Mouse (Mus musculus) thymus, postnatal 14 days (tissue): Measurements from ENCODE around the gene Crebl2.

Experiments used
- DNase-seq: peaks from one replicate; pipeline ENCODE4 v3.0.0; 2021

Crebl2 gene

GRCm38 (mm10) chr6:134876795-134877194, 46.8 kb downstream of the Crebl2 start:
- DNase-seq, result peak; percentile 57

DNA sequence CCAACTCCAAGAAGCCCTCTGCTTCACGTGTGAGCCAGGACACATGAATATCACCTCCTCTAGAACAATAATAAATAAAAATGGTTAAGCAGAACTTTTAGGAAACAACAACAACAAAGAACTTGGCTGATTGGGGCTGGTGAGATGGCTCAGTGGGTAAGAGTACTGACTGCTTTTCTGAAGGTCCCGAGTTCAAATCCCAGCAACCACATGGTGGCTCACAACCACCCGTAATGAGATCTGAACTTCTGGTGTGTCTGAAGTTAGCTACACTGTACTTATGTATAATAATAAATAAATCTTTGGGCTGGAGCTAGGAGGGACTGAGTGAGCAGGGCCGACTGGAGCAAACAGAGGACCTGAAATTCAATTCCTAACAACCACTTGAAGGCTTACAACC, 47.3 kb downstream of the Crebl2 start:
- no peak for DNase-seq

DNA sequence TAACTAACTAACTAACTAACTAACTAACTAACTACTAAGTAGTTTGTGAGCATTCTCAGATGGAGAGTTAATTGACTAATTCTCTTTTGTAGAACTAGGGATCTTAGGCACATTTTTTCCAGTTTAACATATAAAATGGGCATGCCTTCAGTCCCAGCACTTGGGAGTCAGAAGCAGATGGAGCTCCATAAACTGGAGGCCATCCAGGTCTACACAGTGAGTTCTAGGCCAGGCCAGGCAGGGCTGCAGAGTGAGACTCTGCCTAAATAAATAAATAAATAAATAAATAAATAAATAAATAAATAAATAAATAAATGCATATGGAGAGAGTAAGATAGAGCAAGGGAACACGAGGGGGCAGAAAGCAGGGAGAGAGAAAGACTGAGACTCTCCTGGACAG, 47.9 kb downstream of the Crebl2 start:
- DNase-seq, result no peak

DNA sequence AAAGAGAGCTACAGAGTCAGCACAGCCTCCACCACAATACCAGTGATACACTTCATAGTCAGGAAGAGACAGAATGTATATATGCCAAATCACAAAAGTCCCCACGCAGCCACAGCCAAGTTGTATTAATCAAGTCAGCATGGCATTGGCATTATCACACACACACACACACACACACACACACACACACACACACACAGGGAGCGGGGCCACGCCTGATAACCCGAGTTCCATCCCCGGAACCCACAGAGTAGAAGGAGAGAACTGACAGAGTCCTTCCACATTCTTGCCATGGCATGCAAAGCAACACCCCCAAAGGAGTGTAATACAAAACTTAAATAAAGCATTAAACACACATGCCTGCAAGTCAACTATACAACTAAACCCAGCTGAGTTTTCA, 49.6 kb downstream of the Crebl2 start:
- DNase-seq, result no peak

DNA sequence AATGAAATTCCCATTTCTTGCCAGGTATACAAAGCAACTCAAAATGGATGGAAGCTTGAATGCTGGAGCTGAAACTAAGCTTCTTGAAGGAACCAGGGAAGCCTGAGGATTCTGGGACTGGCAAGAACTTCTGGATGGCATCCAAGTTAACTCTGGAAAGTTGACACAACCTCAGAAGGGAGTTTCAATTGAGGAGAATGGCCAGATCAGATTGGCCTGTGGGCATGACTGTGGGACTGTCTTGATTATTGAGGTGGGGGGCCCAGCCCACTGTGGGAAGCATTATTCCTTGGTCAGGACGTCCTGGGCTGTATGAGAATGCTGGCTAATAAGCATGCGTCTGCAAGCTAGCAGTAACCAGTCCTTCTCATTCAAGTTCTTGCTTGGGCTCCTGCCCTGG, 50.1 kb downstream of the Crebl2 start:
- DNase-seq, result no peak

GRCm38 (mm10) chr6:134883661-134884060, 53.7 kb downstream of the Crebl2 start:
- DNase-seq, result peak; percentile 30

GRCm38 (mm10) chr6:134885515-134885914, 55.6 kb downstream of the Crebl2 start:
- no peak for DNase-seq

GRCm38 (mm10) chr6:134886475-134886874, 56.5 kb downstream of the Crebl2 start:
- no peak for DNase-seq

GRCm38 (mm10) chr6:134887008-134887407, 57.1 kb downstream of the Crebl2 start:
- no peak for DNase-seq

- no peak for DNase-seq
Observed at GRCm38 (mm10) chr6:134887711-134888449, 57.9 kb downstream of the Crebl2 start.

- no peak for DNase-seq
Observed at GRCm38 (mm10) chr6:134888563-134889017, 58.6 kb downstream of the Crebl2 start.

- no peak for DNase-seq
Observed at GRCm38 (mm10) chr6:134889763-134890162, 59.8 kb downstream of the Crebl2 start.

- DNase-seq, result no peak
Observed at GRCm38 (mm10) chr6:134890436-134890835, 60.5 kb downstream of the Crebl2 start.

DNA sequence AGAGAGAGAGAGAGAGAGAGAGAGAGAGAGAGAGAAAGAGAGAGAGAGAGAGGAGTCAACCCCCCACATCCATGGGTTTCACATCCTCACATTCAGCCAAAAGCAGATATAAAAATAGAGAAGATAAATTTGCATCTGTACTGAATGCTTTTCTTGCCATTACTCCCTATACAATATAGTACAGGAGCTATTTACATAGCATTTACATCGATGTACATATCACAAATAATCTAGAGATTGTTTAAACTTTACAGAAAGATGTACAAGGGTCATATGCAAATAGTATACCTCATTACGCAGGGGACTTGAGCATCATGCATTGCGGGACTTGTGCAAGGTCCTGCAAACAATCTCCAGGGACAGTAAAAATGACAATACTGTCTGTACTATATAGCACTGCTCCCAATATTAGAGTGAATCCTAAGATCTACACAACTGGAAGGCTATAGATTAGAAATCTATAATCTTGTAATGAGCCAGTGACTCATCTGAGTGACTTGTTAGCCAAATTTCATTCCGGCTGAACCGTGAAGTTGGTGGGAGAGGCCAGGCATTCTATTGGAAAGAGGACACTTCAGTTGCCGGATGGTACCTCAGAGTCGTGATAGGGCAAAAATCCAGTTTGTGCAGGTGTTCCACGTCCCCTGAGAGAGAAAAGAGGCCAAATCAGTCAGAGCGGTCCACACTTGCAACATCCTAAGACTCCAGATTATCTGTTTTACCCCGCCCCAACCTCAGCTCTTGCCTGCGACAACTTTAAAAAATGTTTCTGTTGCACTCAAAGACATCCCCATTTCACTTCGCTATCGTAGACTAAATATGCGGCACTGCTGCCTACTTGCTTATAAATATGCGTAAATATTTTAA, 66.8 kb downstream of the Crebl2 start:
- peak; percentile 25 for DNase-seq

DNA sequence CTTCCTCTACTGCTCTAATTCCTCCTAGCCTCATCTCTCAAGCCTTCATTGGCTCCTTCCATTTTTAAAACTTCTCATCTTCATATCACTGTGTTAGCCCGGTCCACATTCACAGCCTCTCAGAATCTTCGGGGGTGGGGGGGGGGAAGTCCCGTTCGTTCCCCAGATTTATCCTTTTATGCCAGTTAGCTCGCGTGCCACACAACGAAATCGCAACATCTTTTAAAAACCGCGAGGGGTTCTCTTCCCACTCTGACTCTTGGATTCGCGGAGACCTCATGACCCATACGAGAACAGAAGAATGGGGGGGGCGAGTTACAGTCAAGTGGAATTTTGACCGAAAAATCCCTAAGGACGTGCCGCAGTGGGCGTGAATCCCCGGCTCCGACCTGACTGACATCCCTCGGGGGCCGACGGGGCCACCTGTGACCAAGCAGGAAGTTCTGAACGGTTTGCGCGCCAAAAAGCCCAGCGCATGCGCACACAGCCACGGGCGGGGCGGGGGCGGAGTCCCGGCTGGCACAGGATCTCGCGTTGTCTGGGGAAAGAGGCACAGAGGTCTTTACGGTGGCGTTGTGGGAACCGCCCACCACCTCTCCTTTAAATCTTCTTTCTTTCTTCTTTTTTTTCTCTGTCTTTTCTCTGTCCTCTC, 67.6 kb downstream of the Crebl2 start:
- peak; percentile 99 for DNase-seq

DNA sequence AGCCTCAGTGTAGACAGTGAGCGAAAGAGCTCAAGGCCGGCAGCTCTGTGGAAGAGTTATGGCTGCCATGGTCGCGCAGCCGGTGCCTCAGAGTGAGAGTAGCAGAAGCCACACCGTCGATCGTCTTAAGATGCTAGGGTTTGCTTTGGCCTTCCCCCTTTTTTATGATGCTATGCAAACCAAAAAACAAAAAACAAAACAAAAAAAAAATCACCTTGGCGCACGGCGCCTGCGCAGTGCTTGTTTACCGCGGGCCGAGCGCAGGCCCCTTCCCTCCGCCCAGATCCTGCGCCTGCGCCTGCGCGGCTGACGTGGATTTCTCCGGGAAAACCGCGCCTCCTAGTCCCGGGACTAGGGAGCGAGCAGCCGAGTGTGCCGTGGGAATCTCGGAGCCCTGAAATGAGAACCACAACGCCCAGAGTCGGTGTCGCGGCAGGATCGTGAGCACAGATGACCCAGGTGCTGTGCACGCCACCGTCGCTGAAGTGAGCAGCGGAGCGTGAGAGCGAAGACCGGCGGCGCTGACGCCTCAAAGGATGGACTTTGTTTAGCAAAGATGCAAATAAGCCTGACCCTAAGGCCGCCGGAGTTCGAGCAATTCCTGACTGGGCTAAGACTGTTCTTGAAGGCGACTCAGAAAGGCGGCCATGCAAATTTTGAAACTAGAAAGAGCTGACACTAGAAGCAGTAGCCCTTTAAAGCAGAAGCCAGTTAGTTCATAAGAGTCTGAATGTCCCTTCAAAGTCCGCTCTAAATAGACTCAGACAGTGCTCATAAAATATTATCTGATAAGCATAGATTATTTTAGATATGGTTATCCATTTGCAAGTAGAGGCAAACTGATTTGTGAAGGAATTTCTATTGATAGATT, 68.4 kb downstream of the Crebl2 start, which contains the start of gene Gpr19:
TSS of gene Gpr19 (minus strand) at position 484 of the 871 bp plus-strand sequence.
- DNase-seq, result peak; percentile 82

DNA sequence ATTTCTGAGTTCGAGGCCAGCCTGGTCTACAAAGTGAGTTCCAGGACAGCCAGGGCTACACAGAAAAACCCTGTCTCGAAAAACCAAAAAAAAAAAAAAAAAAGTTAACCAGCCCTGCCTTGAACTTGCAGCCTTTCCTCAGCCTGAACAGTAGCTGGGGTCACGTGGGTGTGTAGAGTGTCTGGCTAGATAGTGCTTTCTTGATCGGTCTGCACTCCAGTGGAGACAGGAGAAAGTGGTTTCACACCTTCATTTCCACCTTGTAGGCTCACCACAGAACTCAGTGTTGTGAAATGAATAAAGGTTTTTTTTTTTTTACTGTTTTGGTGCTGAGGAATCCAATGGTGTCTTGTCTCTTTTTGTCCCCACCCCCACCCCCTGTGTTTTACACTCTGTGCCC, 73.4 kb downstream of the Crebl2 start:
- DNase-seq, result no peak

DNA sequence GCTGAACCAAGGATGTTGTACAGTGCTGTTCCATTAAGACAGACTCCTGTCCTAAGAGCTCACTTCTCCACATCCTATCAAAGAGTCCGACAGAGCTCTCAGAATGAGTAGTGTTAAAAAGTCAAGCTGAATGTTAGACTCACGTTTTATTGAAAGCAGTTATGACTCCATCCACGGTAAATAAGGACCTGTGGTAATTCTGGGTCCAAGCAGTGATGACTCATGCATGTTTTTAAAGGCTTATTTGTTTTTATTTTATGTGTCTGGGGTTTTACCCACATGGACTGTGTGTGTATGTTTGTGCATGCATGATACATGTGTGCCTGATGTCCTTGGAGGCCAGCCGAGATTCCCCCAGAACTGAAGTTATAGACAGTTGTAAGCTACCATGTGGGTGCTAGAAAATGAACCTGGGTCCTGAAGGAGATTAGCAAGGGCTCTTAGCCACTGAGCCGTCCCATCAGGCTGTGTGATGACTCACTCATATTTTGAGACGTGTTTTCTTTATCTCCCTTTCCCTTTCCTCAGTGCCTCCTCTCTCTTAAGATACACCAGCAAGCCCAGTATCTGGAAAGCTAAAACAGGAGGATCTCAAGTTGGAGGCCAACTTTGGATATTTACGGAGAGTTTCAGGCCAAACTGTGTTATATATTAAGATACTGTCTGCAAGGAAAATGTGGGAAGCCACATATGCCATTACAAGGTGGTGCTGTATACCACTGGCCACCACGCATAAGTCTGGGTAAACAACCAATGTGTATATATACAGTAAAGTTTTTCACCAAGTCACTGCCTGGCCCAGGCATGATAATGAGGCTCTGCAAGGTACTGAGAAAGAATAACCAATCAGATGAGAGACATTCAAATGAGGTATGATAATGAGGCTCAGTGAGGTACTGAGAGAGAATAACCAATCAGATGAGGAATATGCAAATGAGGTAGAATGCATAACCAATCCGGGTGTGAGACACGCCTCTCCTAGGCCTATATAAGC, 74.2 kb downstream of the Crebl2 start:
- DNase-seq, result no peak

GRCm38 (mm10) chr6:134905811-134906210, 75.9 kb downstream of the Crebl2 start:
- DNase-seq, result no peak
